Mouse (Mus musculus) right cerebral cortex, postnatal 25 days (tissue): Measurements from ENCODE around the gene Dnhd1.
"Not testable (repeated sequence)": the region's sequence is repeated elsewhere in the genome, so short reads cannot be mapped to it uniquely, and the experiment has no call there.

Experiments
- DNase-seq: peaks from one replicate; pipeline ENCODE4 v3.0.0; 2022

The Dnhd1 gene

DNA sequence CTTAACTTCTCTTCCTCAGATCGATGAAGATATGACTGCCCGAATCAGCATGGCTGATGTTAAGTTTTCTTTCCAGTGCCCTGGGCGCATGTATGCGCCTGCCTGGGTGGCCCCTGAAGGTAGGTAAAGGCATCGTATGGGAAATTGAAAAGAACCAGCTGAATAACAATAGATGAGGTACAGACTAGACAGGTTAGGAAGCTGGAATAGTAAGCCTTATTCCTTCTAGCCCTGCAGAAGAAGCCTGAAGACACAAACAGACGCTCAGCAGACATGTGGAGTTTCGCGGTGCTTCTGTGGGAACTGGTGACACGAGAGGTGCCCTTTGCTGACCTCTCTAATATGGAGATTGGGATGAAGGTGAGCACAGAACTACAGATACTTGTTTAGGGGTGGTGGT is 91.4 kb downstream of the Dnhd1 start:
- no peak for DNase-seq

DNA sequence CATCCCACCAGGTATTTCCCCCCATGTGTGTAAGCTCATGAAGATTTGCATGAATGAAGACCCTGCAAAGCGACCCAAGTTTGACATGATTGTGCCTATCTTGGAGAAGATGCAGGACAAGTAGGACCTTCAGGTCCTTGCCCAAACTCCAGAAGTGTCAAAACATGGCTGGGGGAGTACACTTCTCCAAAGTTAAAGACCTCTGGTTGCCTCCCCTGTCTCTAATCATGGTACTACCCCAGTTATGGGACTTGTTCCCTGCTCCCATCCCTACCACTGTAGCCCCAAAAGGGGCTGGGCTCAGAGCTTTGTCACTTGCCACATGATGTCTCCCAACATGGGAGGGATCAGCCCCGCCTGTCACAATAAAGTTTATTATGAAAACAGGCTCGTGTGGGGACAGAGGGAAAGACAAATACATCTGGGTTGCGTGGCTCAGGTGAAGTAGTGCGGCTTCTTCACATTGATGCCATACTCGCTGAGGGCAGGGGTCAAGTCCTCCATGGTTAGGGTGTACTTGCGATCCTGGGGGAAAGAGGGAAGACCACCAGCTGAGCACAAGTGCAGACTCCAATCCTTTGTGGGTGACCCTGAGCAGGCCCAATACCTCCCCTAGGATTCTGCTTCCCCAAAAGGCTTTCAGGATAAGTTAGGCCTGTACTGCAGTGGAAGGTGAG is 92.0 kb downstream of the Dnhd1 start:
- not testable (repeated sequence) for DNase-seq

DNA sequence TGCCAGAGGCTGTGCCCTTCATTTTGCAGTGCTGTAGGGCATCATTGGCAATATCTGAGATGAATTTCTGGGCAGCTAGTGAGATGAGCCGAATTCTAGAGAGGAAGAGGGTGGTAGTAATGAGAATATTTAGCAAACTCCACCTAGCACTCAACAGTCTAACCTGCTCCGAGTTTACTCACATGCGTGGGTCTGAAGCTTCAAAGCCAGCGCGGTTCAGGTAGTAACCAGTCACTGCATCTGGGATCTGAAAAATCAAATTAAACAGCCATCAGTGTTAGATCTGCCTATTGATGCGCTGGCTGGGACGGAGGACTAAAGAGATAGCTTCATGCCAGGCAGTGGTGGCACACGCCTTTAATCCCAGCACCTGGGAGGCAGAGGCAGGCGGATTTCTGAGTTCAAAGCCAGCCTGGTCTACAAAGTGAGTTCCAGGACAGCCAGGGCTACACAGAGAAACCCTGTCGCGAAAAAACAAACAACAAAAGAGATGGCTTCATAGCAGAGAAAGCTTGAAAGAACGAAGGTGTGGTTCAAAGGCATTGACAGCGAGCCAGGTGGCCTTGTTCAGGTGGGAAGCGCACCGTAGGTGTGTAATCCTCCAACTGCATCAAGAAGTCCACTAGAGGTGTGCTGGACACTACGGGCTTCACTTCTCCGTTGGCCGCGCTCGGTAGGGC is 92.8 kb downstream of the Dnhd1 start:
- not testable (repeated sequence) for DNase-seq

GRCm38 (mm10) chr7:105743926-105744590 is 93.4 kb downstream of the Dnhd1 start, which contains the start of gene Taf10:
TSS of gene Taf10 (minus strand) at chr7:105744361.
- DNase-seq: peak; percentile 90

GRCm38 (mm10) chr7:105747776-105748175 is 97.1 kb downstream of the Dnhd1 start:
- no peak for DNase-seq

GRCm38 (mm10) chr7:105751491-105752433 is 101.1 kb downstream of the Dnhd1 start, which contains the start of gene Tpp1:
TSS of gene Tpp1 (minus strand) at chr7:105752235.
- DNase-seq: peak; percentile 92

GRCm38 (mm10) chr7:105752716-105753115 is 102.1 kb downstream of the Dnhd1 start:
- no peak for DNase-seq

- DNase-seq: no peak
Measured at GRCm38 (mm10) chr7:105753281-105753680, 102.7 kb downstream of the Dnhd1 start.

DNA sequence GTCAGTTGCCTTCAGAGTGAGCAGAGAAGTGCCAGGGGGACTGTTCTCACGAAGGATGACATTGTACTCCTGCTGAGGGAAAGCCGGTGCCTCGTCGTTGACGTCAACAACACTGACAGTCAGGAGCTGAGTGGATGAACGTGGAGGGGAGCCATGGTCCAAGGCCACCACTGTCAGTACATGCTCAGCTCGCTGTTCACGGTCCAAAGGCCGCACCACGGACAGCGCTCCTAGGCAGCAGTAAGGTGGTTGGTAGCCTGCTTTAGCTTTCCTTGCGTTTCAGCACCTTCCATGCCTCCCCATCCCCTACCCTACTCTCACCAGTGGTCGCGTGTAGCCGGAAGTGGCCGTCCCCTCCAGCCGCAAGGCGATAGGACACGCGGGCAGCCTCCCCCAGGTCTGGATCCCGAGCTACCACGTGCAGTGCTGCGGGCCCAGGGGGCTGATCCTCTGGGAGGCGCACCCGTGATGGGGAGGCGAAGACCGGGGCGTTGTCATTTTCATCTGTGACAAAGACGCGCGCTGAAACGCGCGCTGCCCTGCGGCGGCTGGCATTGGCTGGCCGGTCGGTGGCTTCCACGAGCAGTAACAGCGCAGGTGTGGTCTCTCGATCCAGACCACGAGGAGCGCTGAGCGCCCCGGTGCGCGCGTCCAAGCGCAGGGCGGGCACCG is 111.3 kb downstream of the Dnhd1 start:
- no peak for DNase-seq

- no peak for DNase-seq
Measured at GRCm38 (mm10) chr7:105762517-105763270, 112.1 kb downstream of the Dnhd1 start.

DNA sequence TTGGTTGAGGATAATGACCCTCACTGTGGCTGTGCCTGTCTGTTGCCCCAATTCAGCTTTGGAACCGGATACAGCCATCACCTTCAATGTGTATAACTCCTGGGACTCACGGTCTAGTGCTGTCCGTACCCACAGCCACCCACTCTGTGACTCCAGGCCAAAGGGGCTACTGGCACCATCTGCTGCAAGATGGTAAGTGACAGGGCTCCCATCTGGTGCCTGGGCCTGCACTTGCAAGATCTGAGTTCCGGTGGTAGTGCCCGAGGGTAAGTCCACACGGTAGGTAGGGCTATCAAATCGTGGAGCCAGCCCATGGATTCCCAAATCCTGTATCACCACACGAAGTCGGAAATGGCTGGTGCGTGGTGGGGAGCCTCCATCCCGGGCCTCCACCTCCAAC is 113.7 kb downstream of the Dnhd1 start:
- no peak for DNase-seq

GRCm38 (mm10) chr7:105767729-105768165 is 117.1 kb downstream of the Dnhd1 start:
- DNase-seq: no peak

- DNase-seq: no peak
Measured at GRCm38 (mm10) chr7:105769959-105770358, 119.3 kb downstream of the Dnhd1 start.
